Mouse (Mus musculus) adrenal gland, postnatal 36 days (tissue): ENCODE measurements around the gene Klf7. TPM values are rescaled to one million over a fixed set of nuclear protein-coding genes. Genes with fewer than 3 reads are reported as not detected.
A peak's percentile ranks its signal among the peaks of the same experiment; 100 is the strongest.

Experiments used
- DNase-seq, 2 experiments: peaks; one replicate each; pipeline ENCODE4 v3.0.0; 2021; ENCODE audit warnings: mixed read lengths in 1 of 2
- total RNA-seq, 2 experiments: library from RNA; stranded (reverse); gene quantifications; 2 replicates each; pipeline ENCODE4 v1.2.3; 2021

The Klf7 gene
- total RNA-seq, 2 experiments from 2014 or later, result 16.6 to 20.8 TPM

DNA sequence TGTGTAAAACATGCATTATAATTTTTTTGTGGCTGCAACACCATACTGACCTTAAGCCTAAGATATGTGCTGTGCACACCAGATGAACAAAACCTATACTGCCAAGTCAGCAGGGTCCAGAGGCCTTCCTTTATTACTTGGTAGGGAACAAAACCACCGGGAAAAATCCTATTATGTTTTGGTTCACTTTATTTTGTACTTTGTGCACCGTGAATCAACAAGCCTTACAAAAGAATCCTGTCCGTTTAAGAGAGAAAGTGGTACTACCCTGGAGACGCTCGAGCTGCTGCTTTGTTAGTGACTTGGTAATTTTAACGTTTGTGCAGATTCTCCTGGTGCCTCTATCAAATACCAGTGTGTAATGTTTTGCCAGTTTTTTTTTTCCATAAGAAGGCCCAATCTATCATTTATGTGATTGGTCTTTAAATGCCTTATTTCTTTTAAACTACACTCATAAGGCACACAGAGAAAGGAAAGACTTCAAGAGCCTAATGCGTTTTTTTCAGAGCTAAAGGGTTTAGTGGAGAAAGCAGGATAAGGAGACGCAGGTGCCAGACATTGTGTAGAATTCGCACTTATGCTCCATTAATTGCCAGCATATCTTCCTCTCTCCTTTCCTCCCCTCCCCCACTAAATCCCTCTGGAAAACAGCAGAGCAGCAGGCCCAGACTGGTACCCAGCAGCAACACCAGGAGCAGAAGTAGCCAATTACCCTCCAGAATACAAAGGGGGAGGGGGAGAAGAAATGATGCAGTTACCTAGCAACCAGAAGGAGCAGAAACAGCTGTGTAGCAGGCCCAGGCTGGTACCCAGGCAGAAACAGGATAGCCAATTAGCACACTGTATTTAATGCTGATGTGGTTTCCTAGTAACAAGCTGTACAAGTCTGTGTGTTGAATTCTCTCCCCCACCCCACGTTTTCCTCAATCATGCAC, 55.5 kb downstream of the Klf7 start:
- no peak for DNase-seq

DNA sequence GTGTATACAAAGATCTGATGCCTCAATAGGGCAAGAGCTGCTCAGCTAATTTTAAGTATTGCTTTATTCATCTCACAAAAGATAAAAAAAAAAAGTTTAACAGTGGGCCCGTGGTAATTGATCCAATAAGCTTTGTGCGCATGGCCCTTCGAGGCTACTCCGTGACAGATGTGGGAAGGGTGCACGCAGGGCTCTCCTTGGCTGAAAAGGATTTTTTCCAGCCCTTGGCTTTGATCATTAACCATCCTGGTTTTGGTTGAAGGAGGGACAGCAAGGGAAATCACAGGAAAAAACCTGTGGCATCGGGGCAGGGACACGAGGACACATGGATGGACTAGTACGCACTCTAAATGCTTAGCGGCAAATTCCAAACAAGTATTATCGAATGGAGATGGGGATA, 60.6 kb downstream of the Klf7 start:
- no peak for DNase-seq

GRCm38 (mm10) chr1:64060699-64061454, 61.2 kb downstream of the Klf7 start:
- DNase-seq, result no peak

- peak; percentile 18 to 43 for DNase-seq
Measured at GRCm38 (mm10) chr1:64060116-64060515, 62.0 kb downstream of the Klf7 start.

DNA sequence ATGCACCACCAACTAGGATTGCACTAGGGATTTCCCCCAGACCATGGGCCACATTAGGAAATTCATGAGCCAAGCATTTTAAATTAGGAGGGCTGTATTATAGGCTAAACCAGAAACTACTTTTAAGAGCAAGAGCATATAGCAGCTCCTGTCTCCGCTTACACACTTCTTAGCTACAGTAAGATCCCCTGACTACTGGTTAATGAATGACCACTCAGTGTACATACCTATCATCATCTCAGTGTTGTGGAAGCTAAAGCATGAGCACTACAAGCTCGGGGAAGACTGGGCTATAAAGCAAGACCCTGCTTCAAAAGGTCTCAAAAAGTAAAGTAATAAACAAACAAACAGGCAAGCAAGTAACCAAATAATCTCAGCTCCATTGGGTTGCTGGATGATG, 65.5 kb downstream of the Klf7 start:
- no peak for DNase-seq

DNA sequence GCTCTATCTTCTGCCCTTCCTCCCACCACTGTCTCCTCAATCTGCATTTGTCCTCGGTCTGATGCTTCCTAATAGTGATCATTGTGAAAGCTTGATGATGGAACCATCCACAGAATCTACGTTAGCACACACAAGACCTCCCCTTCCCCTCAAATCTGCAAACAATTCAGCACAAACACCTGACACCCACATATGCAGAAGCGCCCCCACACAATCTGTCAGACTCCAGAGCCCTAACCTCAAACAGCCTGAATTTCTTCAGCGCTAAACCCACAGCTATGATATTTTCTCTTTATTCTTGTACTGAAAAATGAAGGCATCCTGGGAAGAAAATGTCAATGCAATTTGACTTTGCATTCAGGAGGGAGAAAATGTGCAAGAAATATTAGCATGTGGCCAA, 66.1 kb downstream of the Klf7 start:
- DNase-seq, result no peak

DNA sequence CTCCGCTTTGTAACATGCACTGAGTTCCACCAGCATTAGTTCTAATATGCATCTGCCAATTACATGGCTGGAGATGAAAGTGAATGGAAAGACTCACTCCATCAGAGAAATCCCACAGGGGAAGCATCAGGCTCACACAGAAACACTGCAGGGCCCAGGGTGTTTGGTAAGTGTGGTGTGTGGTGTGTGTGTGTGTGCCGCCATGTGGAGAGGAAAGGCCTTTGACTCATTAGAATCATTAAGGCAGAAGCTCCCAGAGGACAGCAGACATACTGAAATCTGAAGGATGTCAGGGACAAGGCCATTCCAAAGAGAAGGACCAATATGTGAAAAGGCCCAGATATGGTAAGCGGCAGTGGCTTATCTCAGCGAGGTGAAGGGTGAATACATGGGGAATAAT, 66.9 kb downstream of the Klf7 start:
- DNase-seq, result no peak

DNA sequence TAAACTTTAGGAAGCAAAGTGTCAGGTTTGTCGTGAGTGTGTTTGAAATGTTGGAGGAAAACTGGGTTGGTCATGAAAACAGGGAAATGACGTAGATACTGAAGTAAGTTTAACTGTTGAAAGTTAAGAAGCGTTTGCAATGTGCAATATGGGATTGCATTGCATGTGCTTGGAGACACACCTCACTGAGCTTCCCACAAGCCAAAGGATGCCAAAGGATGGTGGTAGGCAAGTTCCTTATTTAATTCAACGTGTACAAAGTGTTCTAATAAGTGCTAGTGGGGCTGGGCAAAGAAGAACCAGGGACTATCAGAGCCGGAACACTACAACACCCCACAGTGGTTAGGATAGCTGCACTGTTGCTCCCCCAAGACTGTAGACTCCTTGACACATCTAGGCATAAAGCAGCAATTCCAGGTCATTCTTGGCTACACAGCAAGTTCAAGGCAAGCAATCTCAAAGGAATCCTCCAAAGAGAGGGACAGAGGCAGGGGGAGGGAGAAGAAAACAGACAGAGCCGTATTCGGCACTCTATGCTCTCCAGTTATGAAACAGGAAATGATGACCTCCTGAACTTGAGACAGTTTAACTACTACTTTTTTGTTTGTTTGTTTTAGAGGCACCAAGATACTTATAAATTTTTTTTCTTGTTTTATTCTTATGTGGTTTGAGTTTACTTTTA, 69.9 kb downstream of the Klf7 start:
- DNase-seq, result no peak

GRCm38 (mm10) chr1:64048567-64048966, 73.5 kb downstream of the Klf7 start:
- DNase-seq, result no peak

GRCm38 (mm10) chr1:64046802-64047156, 75.3 kb downstream of the Klf7 start:
- DNase-seq, result no peak

DNA sequence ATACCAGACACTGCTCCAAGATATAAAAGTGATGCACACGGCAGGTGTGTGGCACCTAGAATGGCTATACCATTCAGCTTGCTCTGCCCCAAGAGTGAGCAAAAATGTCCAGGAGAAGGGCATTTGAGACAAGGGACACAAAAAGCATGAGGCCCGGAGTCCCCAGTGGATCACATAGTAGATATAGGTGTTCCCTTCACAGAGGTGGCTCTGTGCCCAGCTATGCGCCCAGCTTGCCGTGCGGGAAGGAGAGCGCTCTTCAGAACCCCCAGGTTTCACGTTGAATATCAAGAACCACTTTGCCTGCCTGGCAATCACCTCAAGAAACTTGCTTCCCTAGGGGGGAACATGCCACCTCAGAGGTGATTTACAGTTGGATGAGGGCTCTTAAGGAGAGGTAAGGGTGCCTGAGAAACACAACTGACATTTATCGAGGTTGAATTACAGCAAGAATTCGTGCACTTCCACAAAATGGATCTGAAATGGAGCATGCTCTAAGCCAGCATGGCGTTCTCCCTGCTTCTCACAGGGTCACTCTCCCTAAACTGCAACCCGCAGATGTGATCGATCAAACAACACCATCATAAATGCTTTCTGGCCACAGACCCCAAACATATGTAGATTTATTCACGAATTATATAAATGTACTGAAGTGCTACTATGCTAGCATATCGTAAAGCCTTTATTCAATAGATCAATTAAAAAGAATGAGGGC, 75.8 kb downstream of the Klf7 start:
- DNase-seq, result no peak

DNA sequence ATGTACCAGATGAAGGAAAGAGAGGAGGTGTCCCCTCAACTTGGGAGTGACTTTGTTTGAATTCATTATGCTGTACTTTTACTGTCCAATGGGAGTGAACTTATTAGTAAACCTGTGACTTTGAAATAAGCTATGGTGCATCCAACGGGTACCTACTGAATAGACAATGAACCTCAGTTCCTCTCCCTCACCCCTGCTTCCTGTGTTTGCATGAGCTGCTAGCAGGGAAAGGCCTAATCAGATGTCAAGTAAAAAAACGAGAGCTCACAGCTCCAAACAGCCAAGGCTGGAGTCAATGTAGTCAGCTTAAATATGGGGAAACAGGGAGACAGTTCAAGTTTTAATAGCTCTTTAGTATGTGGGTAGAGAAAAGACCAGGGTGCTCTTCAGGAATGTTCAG, 77.5 kb downstream of the Klf7 start:
- DNase-seq, result no peak

DNA sequence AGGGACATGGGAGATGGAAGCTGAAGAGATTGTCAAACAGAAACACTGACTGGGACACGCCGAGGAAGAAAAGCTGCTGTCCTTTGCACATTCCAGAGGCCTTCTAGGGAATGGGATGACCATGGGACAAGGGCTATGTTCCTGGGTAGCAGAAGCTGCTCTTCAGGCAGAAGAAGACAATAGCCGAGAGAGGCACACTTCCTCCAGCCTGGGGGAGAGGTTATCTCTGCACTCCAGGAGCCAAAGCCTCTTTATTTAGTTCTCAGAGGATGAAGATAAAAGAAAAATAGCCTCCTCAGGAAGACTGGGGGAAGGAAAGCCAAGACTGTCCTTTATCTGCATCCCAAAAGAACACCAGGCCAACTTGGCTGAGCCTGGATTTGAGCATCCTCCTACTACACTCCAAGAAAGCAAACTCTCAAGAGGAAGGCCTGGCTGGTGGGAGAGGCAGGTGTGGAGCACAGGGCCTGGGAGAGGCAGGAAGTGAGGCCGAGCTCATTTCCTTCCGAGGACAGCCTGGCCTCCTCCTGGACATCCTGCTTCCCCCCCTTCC, 81.2 kb downstream of the Klf7 start:
- DNase-seq, result peak; percentile 35 to 61

- DNase-seq, result no peak
Measured at GRCm38 (mm10) chr1:64040061-64040686, 81.9 kb downstream of the Klf7 start.

- DNase-seq, result no peak
Measured at GRCm38 (mm10) chr1:64038343-64038742, 83.7 kb downstream of the Klf7 start.

DNA sequence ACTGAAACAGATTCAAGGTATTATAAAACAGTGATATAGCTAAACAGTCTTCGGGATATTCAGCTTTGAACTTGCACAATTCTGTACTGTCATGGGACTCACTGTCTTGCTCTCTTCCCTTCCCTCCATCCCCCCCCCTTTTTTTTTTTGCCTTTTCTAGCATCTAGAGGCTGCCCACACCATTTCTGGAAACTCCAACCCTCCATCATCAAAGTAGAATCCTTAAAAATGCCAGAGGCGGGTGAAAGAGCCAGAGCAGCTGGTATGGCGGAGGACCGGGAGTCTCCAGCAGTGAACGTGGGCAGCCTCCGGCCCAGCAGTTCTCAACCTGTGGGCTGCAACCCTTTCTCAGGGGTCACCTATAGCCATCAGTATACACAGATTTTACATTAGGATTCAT, 84.3 kb downstream of the Klf7 start:
- no peak for DNase-seq

DNA sequence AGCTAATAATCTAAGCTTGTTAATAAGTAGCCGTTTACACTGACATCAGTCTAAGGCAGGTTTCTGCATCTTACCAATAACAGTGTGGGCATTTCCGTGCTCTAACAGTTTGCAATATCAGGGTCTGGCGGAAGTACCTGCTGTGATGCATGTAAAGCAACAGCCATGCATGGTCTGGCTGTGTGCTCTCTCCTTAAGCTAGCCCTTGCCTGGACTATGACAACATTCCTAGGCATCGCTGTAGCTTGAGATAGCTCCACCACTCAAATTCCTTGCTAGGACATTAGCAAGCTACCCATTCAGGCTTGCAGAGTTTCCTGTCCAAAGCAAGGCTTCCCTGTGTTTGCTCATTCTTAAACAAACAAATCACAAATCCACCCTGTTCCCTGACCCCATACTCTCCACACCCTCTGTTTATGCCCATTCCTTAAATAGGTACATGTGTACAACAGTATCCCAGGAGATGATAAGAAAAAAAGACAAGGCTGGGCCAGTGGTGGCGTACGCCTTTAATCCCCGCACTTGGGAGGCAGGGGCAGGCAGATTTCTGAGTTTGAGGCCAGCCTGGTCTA, 85.1 kb downstream of the Klf7 start:
- DNase-seq, result no peak

GRCm38 (mm10) chr1:64035804-64036203, 86.3 kb downstream of the Klf7 start:
- no peak for DNase-seq

DNA sequence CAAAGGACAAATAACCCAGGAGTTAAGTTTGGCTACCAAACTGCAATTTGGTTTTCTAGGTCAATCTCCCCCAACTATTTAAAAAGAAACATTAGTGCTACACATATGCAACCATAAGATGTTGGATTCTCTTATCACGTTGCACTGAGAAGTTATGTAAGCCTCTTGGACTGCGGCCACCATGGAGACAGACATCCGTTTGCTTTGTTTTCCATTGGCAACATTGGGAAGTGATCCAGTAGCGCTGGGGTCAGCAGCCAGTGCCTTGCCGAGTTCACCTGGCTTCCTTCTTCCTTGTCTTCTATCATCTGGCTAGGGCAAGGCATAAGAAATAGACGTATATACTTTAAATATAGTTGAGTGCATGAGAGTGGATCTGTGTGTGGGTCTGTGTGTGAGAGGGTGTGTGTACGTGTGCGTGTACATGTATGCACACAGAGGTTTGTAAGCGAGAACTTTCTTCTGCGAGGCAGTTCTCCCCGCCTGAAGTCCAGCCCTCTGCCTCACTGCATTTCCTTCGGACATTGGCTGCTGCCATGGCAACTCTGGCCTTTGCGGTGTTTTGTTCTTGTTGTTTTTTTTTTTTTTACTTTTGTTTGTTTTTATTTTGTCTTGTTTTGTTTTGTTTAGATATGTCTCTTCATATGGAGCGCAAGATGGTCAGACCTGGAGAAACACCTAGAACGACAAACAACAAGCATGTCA, 86.8 kb downstream of the Klf7 start:
- DNase-seq, result peak in 1 of 2 experiments; percentile 41

DNA sequence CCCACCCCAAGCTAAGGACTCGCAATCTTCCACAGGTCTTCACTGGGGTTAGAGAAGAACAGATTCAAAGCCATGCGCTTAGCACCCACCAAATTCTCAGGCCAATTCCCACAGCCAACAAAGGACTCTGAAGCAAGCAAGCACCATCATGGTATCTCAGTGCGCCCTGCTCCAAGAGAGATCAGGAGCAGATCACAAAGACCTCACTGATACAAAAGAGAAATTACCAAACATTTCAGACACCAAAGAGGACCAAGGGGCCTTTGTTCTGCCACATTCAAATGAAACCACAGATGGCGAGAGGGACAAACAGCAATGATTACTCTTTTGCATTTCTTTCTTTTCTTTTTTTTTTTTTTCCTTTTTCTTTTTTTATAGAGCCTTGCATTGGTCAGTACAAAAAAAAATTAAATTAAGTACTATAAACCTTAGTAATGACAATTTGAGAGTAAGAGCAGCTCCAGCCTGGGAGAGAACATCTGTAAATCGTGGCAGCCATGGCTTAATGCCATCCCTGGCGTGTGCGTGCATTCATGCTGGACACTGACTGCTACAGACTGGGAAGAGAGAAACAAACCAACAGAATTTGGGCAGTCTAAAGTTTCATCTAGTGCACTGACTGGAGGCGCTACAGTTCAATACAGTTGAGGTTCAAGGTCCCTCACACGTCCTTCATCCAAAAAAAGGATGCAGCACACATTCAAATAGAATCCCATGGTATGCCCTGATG, 89.4 kb downstream of the Klf7 start:
- no peak for DNase-seq
